Mouse (Mus musculus): Measurements from ENCODE around the gene Nos1ap. TPM values are rescaled to one million over a fixed set of nuclear protein-coding genes. Genes with fewer than 3 reads are reported as not detected.

Gene Nos1ap
- polyA plus RNA-seq, 1 experiment from 2014 or later = 17.9 TPM

DNA sequence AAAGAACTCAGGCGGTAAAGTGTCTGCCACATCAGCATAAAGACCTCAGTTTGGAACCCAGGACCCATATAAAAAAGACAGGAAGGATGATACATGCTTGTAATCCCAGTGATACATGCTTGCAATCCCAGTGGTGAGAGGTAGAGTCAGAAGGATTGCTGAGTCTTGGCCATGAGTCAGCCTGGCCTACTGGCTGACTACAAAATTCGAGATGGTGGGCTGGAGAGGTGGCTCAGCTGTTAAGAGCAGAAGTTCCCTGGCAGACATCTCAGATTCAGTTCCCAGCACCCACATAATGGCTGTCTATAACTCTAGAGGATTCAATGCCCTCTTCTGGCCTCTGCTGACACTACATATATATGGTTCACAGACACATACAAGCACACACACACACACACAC, 5.7 kb downstream of the Nos1ap start:
- peaks cover 22% of the 10 kb centered on the region for H3K4me1 ChIP-seq (replicated peaks)
- no peak overlapping the region for H3K4me3 ChIP-seq
- ATAC-seq (ENCODE audit: low FRiP score) = no peak
- no peak overlapping the region for H3K4me2 ChIP-seq
- no peak overlapping the region for H3K9ac ChIP-seq
- H3K36me3 ChIP-seq = peaks cover 10% of the 10 kb centered on the region; the same call in 1 of the 2 replicates
- H3K9me3 ChIP-seq = no peaks in the 10 kb centered on the region
- no peak overlapping the region for H3K27ac ChIP-seq
- H3K27me3 ChIP-seq = no peaks in the 10 kb centered on the region
- 99% methylated on average over 2 of the region's 2 CpGs for WGBS

DNA sequence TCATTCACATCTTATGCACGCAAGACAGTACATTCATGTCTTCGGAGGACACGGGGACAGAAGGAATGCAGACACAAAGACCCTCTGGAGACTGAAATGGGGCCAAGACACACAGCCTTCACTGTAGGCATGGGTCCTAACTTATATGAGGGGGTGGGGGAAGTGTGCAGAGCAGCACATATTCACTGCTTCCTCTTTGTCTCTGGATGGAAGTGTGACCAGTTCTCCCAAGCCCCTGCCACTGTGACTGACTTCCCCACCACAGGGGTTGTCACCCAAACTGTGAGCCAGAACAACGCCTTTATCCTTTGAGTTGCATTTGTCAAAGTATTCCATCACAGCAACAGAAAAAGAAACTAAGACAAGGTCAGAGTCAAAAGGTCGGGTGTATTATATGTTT, 7.3 kb downstream of the Nos1ap start:
- ATAC-seq (ENCODE audit: low FRiP score) = no peak
- H3K4me2 ChIP-seq = no peak overlapping the region

GRCm38 (mm10) chr1:170580485-170581110, 9.1 kb downstream of the Nos1ap start:
- no peak overlapping the region for H3K27ac ChIP-seq
- no peak for ATAC-seq (ENCODE audit: low FRiP score)
- no peak overlapping the region for H3K9ac ChIP-seq
- peaks cover 16% of the 10 kb centered on the region for H3K4me1 ChIP-seq (replicated peaks)
- H3K4me3 ChIP-seq = no peak overlapping the region
- 71% methylated on average over 13 of the region's 13 CpGs for WGBS
- H3K9me3 ChIP-seq = no peaks in the 10 kb centered on the region
- no peak overlapping the region for H3K4me2 ChIP-seq
- peaks cover 8% of the 10 kb centered on the region; the same call in 1 of the 2 replicates for H3K36me3 ChIP-seq
- no peaks in the 10 kb centered on the region for H3K27me3 ChIP-seq

More for the DNA sequence above, 7.3 kb downstream of the Nos1ap start:
- no peak overlapping the region for H3K9ac ChIP-seq
- peaks cover 10% of the 10 kb centered on the region; the same call in 1 of the 2 replicates for H3K4me1 ChIP-seq (replicated peaks)
- WGBS = 69% methylated on average over 5 of the region's 5 CpGs
- peaks cover 10% of the 10 kb centered on the region; the same call in 1 of the 2 replicates for H3K36me3 ChIP-seq
- H3K4me3 ChIP-seq = no peak overlapping the region
- no peaks in the 10 kb centered on the region for H3K27me3 ChIP-seq
- no peaks in the 10 kb centered on the region for H3K9me3 ChIP-seq
- H3K27ac ChIP-seq = no peak overlapping the region

DNA sequence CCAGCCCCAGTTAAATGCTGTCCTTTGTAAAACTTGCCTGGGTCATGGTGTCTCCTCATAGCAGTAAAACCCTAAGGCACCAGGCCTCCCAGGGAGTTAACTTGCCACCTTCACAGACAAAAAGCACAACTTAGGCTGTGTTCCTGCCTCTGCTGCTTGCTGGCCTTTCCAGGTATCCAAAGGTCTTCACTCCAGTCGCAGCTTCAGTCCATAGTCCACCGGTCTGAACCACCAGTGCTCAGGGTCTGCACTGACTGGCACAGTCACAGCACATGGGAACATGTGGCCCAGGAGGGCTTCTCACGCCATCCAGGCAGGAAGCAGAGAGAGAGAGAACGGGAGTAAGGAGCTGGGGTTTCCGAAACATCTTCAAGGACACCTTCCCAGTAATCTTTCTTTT, 10.2 kb downstream of the Nos1ap start:
- Histone ChIP-seq H3K27ac (no peak overlapping the region), H3K4me3 (no peak overlapping the region), H3K9ac (no peak overlapping the region), H3K27me3 (no peaks in the 10 kb centered on the region), H3K4me2 (no peak overlapping the region), H3K36me3 (no peaks in the 10 kb centered on the region), H3K4me1 (replicated peaks) (peaks cover 21% of the 10 kb centered on the region), H3K9me3 (no peaks in the 10 kb centered on the region)
- ATAC-seq (ENCODE audit: low FRiP score) = no peak
- 93% methylated on average over 5 of the region's 5 CpGs for WGBS

- H3K9ac ChIP-seq = no peak overlapping the region
- ATAC-seq (ENCODE audit: low FRiP score) = no peak
- H3K4me2 ChIP-seq = no peak overlapping the region
- H3K36me3 ChIP-seq = no peaks in the 10 kb centered on the region
- no peak overlapping the region for H3K27ac ChIP-seq
- peaks cover 21% of the 10 kb centered on the region for H3K4me1 ChIP-seq (replicated peaks)
- WGBS = 94% methylated on average over 4 of the region's 4 CpGs
- H3K4me3 ChIP-seq = no peak overlapping the region
- no peaks in the 10 kb centered on the region for H3K9me3 ChIP-seq
- no peaks in the 10 kb centered on the region for H3K27me3 ChIP-seq
Observed at GRCm38 (mm10) chr1:170579063-170579462, 10.6 kb downstream of the Nos1ap start.

DNA sequence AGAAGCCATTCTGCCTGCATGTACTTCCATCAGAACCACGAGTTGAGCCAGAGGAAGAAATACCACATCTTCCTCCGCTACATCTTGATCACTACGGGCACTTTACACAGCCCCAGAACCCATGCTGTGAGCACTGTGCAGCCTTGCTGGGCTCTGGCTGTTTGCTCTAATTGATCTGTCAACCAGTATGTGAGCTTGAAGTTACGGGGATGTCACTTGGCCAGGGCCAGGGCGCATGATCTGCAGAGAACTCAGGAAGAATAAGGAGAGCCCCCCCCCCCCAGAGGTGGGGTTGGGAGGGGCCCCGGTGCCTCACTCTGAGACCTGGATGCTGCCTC, 13.0 kb downstream of the Nos1ap start:
- WGBS = 20% methylated on average over 6 of the region's 6 CpGs
- ATAC-seq (ENCODE audit: low FRiP score) = no peak
- H3K9ac ChIP-seq = no peak overlapping the region
- no peak overlapping the region for H3K4me2 ChIP-seq
- H3K27me3 ChIP-seq = no peaks in the 10 kb centered on the region
- H3K4me3 ChIP-seq = no peak overlapping the region
- no peaks in the 10 kb centered on the region for H3K9me3 ChIP-seq
- no peaks in the 10 kb centered on the region for H3K36me3 ChIP-seq
- no peak overlapping the region for H3K27ac ChIP-seq
- H3K4me1 ChIP-seq (replicated peaks) = peaks cover 21% of the 10 kb centered on the region

GRCm38 (mm10) chr1:170576012-170576727, 13.5 kb downstream of the Nos1ap start:
- Histone ChIP-seq H3K4me1 (replicated peaks) (peaks cover 21% of the 10 kb centered on the region), H3K4me2 (no peak overlapping the region), H3K27ac (no peak overlapping the region), H3K9ac (no peak overlapping the region), H3K36me3 (no peaks in the 10 kb centered on the region), H3K9me3 (no peaks in the 10 kb centered on the region), H3K27me3 (no peaks in the 10 kb centered on the region), H3K4me3 (no peak overlapping the region)
- WGBS = 38% methylated on average over 6 of the region's 6 CpGs
- peak; percentile 50 for ATAC-seq (ENCODE audit: low FRiP score)

DNA sequence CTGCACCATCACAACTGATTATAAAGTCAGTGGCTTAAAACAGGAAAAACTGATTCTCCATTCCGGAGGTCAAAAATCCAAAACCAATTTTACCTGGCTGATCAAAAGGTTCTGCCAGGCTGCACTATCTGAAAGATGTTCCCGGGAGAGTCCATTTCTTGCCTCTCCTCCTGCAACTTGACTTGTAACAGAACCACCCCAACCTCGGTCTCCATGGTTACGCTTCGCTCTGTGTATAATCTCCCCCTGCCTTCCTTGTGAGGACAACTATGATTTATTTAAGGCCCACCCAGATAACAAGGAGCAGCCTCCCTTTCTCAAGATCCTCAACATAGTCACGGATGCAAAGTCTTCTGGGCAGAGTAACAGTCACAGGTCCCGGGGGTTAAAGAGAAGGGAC, 16.5 kb downstream of the Nos1ap start:
- H3K4me2 ChIP-seq = no peak overlapping the region
- peaks cover 21% of the 10 kb centered on the region for H3K4me1 ChIP-seq (replicated peaks)
- H3K9me3 ChIP-seq = no peaks in the 10 kb centered on the region
- WGBS = 82% methylated on average over 7 of the region's 7 CpGs
- no peaks in the 10 kb centered on the region for H3K36me3 ChIP-seq
- H3K27me3 ChIP-seq = no peaks in the 10 kb centered on the region
- no peak overlapping the region for H3K9ac ChIP-seq
- H3K4me3 ChIP-seq = no peak overlapping the region
- no peak for ATAC-seq (ENCODE audit: low FRiP score)
- H3K27ac ChIP-seq = no peak overlapping the region

GRCm38 (mm10) chr1:170566969-170567368, 22.7 kb downstream of the Nos1ap start:
- no peak overlapping the region for H3K4me2 ChIP-seq
- H3K36me3 ChIP-seq = no peaks in the 10 kb centered on the region
- no peak for ATAC-seq (ENCODE audit: low FRiP score)
- no peaks in the 10 kb centered on the region for H3K4me1 ChIP-seq (replicated peaks)
- no peaks in the 10 kb centered on the region for H3K27me3 ChIP-seq
- no peak overlapping the region for H3K27ac ChIP-seq
- WGBS = 94% methylated on average over 4 of the region's 4 CpGs
- no peaks in the 10 kb centered on the region for H3K9me3 ChIP-seq
- H3K4me3 ChIP-seq = no peak overlapping the region
- H3K9ac ChIP-seq = no peak overlapping the region

- H3K4me1 ChIP-seq (replicated peaks) = no peaks in the 10 kb centered on the region
- H3K9me3 ChIP-seq = no peaks in the 10 kb centered on the region
- no peaks in the 10 kb centered on the region for H3K27me3 ChIP-seq
- no peak overlapping the region for H3K9ac ChIP-seq
- H3K27ac ChIP-seq = no peak overlapping the region
- 95% methylated on average over 2 of the region's 2 CpGs for WGBS
- no peak for ATAC-seq (ENCODE audit: low FRiP score)
- no peaks in the 10 kb centered on the region for H3K36me3 ChIP-seq
- no peak overlapping the region for H3K4me3 ChIP-seq
- no peak overlapping the region for H3K4me2 ChIP-seq
Observed at GRCm38 (mm10) chr1:170566538-170566937, 23.1 kb downstream of the Nos1ap start.

- H3K27ac ChIP-seq = no peak overlapping the region
- H3K9ac ChIP-seq = no peak overlapping the region
- no peak overlapping the region for H3K4me2 ChIP-seq
- H3K27me3 ChIP-seq = no peaks in the 10 kb centered on the region
- H3K4me1 ChIP-seq (replicated peaks) = no peaks in the 10 kb centered on the region
- 88% methylated on average over 3 of the region's 3 CpGs for WGBS
- no peak overlapping the region for H3K4me3 ChIP-seq
- H3K9me3 ChIP-seq = no peaks in the 10 kb centered on the region
- ATAC-seq (ENCODE audit: low FRiP score) = no peak
- no peaks in the 10 kb centered on the region for H3K36me3 ChIP-seq
Observed at GRCm38 (mm10) chr1:170564926-170565325, 24.7 kb downstream of the Nos1ap start.

- no peaks in the 10 kb centered on the region for H3K27me3 ChIP-seq
- H3K9ac ChIP-seq = no peak overlapping the region
- H3K9me3 ChIP-seq = no peaks in the 10 kb centered on the region
- H3K36me3 ChIP-seq = no peaks in the 10 kb centered on the region
- H3K4me3 ChIP-seq = no peak overlapping the region
- H3K27ac ChIP-seq = no peak overlapping the region
- 81% methylated on average over 1 of the region's 1 CpGs for WGBS
- H3K4me1 ChIP-seq (replicated peaks) = no peaks in the 10 kb centered on the region
- ATAC-seq (ENCODE audit: low FRiP score) = no peak
- no peak overlapping the region for H3K4me2 ChIP-seq
Observed at GRCm38 (mm10) chr1:170562431-170562830, 27.2 kb downstream of the Nos1ap start.

- H3K4me3 ChIP-seq = no peak overlapping the region
- no peaks in the 10 kb centered on the region for H3K27me3 ChIP-seq
- H3K27ac ChIP-seq = no peak overlapping the region
- H3K4me2 ChIP-seq = no peak overlapping the region
- no peaks in the 10 kb centered on the region for H3K4me1 ChIP-seq (replicated peaks)
- ATAC-seq (ENCODE audit: low FRiP score) = no peak
- no peaks in the 10 kb centered on the region for H3K9me3 ChIP-seq
- H3K9ac ChIP-seq = no peak overlapping the region
- 75% methylated on average over 3 of the region's 3 CpGs for WGBS
- H3K36me3 ChIP-seq = no peaks in the 10 kb centered on the region
Observed at GRCm38 (mm10) chr1:170560768-170561167, 28.9 kb downstream of the Nos1ap start.
